Mouse (Mus musculus) myocyte (in vitro differentiated cells): ENCODE data around the gene Dcaf1.

Experiments used
- CEBPB ChIP-seq: IDR thresholded peaks from 2 replicates; pipeline ENCODE4 v1.6.1; 2011; ENCODE audit warnings: mild to moderate bottlenecking, moderate library complexity; ENCODE audit not compliant: poor library complexity, insufficient read depth, severe bottlenecking
- E2F4 ChIP-seq: IDR thresholded peaks from one replicate; pipeline ENCODE4 v1.6.1; 2011; ENCODE audit warnings: mild to moderate bottlenecking, control low read depth, moderate library complexity; ENCODE audit not compliant: insufficient read depth
- MAX ChIP-seq: IDR thresholded peaks from one replicate; pipeline ENCODE4 v1.6.1; 2011; ENCODE audit warnings: low read depth, mild to moderate bottlenecking, control low read depth
- MYOD1 ChIP-seq, 3 experiments: IDR thresholded peaks; one replicate each; pipeline ENCODE4 v1.6.1; 2011; ENCODE audit warnings: control low read depth in 2 of 3, low read depth in 2 of 3, mild to moderate bottlenecking in 2 of 3, moderate library complexity in 1 of 3; ENCODE audit not compliant: insufficient read length in 2 of 3, control insufficient read depth in 1 of 3
- POLR2A ChIP-seq: IDR thresholded peaks from one replicate; pipeline ENCODE4 v1.6.1; 2011; ENCODE audit warnings: low read depth, mild to moderate bottlenecking, control low read depth, moderate library complexity; ENCODE audit not compliant: insufficient read length
- POLR2AphosphoS2 ChIP-seq: IDR thresholded peaks from one replicate; pipeline ENCODE4 v1.6.1; 2011; ENCODE audit warnings: low read depth, control low read depth; ENCODE audit not compliant: insufficient read length
- TCF12 ChIP-seq: IDR thresholded peaks from one replicate; pipeline ENCODE4 v1.6.1; 2011; ENCODE audit warnings: mild to moderate bottlenecking, control low read depth; ENCODE audit not compliant: poor library complexity, insufficient read depth, severe bottlenecking
- USF1 ChIP-seq: IDR thresholded peaks from one replicate; pipeline ENCODE4 v1.6.1; 2011; ENCODE audit warnings: low read depth, mild to moderate bottlenecking, control low read depth, moderate library complexity

DNA sequence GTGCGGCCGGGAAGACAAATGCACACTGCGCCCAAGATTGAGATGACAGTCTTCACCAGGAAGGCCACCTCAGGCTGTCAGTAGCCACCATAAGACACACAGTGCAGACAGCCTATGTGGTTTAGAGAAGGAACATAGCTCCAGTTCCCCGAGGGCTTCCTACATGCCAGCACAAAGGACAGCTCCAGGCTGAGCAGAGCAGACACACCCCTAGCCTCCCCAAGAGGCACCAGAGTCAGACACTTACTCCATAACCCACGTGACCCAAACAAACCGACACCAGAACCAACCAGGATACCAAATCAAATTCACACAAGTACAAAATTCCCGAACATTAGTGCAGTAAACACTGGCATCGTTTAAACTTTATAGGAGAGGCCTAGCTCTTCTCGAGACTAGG lies 67.6 kb downstream of the Dcaf1 start:
- TF ChIP-seq USF1, result no peak
- TF ChIP-seq POLR2AphosphoS2, result no peak
- no peak for TF ChIP-seq POLR2A
- TF ChIP-seq MAX, result no peak
- TF ChIP-seq CEBPB, result no peak
- TF ChIP-seq E2F4, result no peak
- no peak for TF ChIP-seq MYOD1 (IDR thresholded peaks at IDR 0.05; ENCODE audit: control insufficient read depth in 1 of 3, insufficient read length in 2 of 3, low read depth in 2 of 3)
- no peak for TF ChIP-seq TCF12
